Mouse (Mus musculus) erythroblast, embryonic 14.5 days (primary cell): ENCODE results near the gene Rab31.

Experiments
- GATA1 ChIP-seq: IDR thresholded peaks from 2 replicates; pipeline ENCODE4 v1.6.1; 2012; ENCODE audit warnings: low read length, inconsistent platforms, mixed read lengths
- TAL1 ChIP-seq: IDR thresholded peaks from 3 replicates; pipeline ENCODE4 v1.6.1; 2012; ENCODE audit warnings: low read length, inconsistent platforms, mixed read lengths

DNA sequence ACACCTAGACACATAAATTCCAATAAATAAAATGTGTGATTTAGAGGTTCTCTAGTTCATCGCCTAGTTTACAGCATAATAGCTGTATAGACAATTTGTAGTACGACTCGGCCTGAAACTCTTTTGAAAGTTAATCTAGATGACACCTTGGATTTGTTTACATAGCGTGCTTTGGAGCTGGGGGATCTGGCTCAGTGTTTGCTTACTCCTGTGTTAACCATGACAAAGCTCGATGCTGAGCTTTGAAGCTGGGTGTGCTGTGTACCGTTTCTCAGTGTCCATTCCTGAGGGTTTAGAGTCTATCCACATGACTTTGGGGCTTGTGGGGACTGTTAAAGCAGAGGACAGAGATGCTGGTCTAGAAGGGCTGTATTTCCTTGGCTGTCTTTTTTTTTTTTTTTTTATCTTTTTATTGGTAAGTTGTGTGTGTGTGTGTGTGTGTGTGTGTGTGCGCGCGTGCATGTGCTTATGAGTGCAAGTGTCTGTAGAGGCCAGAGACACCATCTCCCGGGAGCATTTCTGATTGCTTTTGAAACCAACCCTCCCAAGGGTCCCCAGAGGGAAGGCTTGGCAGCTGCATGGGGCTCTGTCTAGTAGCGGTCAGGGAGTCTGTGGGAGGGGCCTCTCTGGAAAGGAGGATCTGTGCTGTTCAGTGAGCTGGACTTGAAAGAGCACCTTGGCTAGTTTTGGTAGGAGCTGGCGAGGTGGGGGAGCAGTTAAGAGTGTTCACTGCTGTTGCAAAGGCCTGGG is 16.2 kb upstream of the Rab31 start:
- no peak for TF ChIP-seq GATA1
- no peak for TF ChIP-seq TAL1
